ENCODE assay signal across 9 mouse cellular contexts in the genomic region with DNA sequence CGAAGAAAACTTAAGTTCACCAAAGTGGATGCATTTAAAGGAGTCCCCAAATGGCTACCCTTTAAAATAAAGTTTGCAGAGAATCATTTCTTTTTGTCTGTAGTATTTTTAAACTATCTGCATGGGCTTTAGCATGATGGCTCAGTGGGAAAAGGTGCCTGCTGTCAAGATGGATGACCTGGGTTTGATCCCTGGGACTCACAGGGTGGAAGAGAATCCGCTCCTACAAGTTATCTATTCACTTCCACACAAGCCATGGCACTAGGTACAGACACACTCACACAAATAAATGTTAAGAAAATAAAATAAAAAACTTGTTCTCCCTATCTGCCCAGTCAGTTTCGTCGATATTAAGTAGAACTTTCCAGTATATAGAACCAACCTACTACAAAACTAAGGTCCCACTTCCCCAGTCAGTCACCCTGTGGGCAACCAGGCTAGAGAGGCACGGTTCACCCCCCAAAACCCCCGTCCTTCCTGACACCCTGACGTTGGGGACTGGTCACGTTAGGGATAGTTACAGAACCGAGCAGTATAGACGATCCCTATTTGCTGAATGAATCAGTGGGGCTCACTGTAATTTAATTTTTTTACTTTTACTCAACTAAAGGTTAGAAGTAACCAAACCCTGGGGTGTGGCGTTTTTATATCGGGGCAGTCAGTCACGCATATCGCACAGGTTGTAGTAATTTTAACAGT. TPM values are rescaled to one million over a fixed set of nuclear protein-coding genes. Genes with fewer than 3 reads are reported as not detected.
A peak's percentile ranks its signal among the peaks of the same experiment; 100 is the strongest.
DNase-seq lines count a peak whose midpoint lies in the region; ATAC-seq and TF ChIP-seq lines count a peak whose summit lies in the region.
"Had no signal": no experiment of that assay in that cellular context is flagged by ENCODE, and none has a peak within 500 bp of the region (broad histone marks: within the 10 kb centered on the region; RNA-seq: fewer than 3 reads in every experiment).

No protein-coding gene starts in this region.

- H3K27ac ChIP-seq in heart, postnatal 0 days (ENCODE audit: low read depth), result no peak overlapping the region
- H3K27ac ChIP-seq in bone marrow, adult 2 months (ENCODE audit: control insufficient read depth, insufficient read depth, low read depth, low read length, poor library complexity), result no peak overlapping the region
- no peak overlapping the region for H3K27ac ChIP-seq in hindbrain, embryonic 12.5 days
- no peak overlapping the region for H3K27ac ChIP-seq in midbrain, embryonic 12.5 days (replicated peaks)

- 25% methylated on average over 14 of the region's 14 CpGs for WGBS in heart, postnatal 0 days
- WGBS in bone marrow, adult 2 months, result 19% methylated on average over 14 of the region's 14 CpGs
- WGBS in hindbrain, embryonic 12.5 days, result 22% methylated on average over 14 of the region's 14 CpGs
- 24% methylated on average over 14 of the region's 14 CpGs for WGBS in midbrain, embryonic 12.5 days

- no peak for ATAC-seq in heart, postnatal 0 days (ENCODE audit: insufficient read depth, low read depth)
- ATAC-seq in hindbrain, embryonic 12.5 days (ENCODE audit: low FRiP score), result no peak
- no peak for ATAC-seq in midbrain, embryonic 12.5 days (ENCODE audit: low FRiP score, low read depth)

- peak overlapping the region; percentile 95 for H3K4me3 ChIP-seq in heart, postnatal 0 days (ENCODE audit: low read depth, low read length)
- peak overlapping the region; percentile 51 for H3K4me3 ChIP-seq in bone marrow, adult 2 months (replicated peaks; ENCODE audit: control insufficient read depth, low read depth, low read length)
- peak overlapping the region; percentile 73 for H3K4me3 ChIP-seq in hindbrain, embryonic 12.5 days
- H3K4me3 ChIP-seq in midbrain, embryonic 12.5 days, result peak overlapping the region; percentile 88

- DNase-seq in heart, postnatal 0 days (ENCODE audit: low spot score), result no peak
- no peak for DNase-seq in heart, adult 8-10 months (ENCODE audit: low spot score)
- no peak for DNase-seq in frontal cortex, postnatal 10 days (ENCODE audit: low spot score in 2 of 2)
- no peak for DNase-seq in spleen, adult 12 weeks (ENCODE audit: low spot score)
- no peak for DNase-seq in urinary bladder, adult 2 months (ENCODE audit: low spot score)
- DNase-seq: kidney, adult 9 months had no signal

- no peaks in the 10 kb centered on the region for H3K27me3 ChIP-seq in heart, postnatal 0 days (ENCODE audit: control insufficient read depth, insufficient read depth, low read length)
- H3K27me3 ChIP-seq in hindbrain, embryonic 12.5 days, result no peaks in the 10 kb centered on the region
- H3K27me3 ChIP-seq in midbrain, embryonic 12.5 days, result no peaks in the 10 kb centered on the region

- H3K36me3 ChIP-seq in heart, postnatal 0 days (replicated peaks; ENCODE audit: control insufficient read depth, insufficient read depth, low read length), result no peaks in the 10 kb centered on the region
- H3K36me3 ChIP-seq in hindbrain, embryonic 12.5 days, result no peaks in the 10 kb centered on the region
- H3K36me3 ChIP-seq in midbrain, embryonic 12.5 days, result no peaks in the 10 kb centered on the region

- no peaks in the 10 kb centered on the region for H3K9me3 ChIP-seq in heart, postnatal 0 days (replicated peaks; ENCODE audit: control insufficient read depth, low read length)
- no peaks in the 10 kb centered on the region for H3K9me3 ChIP-seq in hindbrain, embryonic 12.5 days (replicated peaks)
- H3K9me3 ChIP-seq in midbrain, embryonic 12.5 days, result no peaks in the 10 kb centered on the region

- peak overlapping the region; percentile 91 for H3K4me2 ChIP-seq in heart, postnatal 0 days (ENCODE audit: low read depth, low read length)
- H3K4me2 ChIP-seq in hindbrain, embryonic 12.5 days (replicated peaks), result peak overlapping the region; percentile 75
- peak overlapping the region; percentile 71 for H3K4me2 ChIP-seq in midbrain, embryonic 12.5 days (replicated peaks)

- H3K4me1 ChIP-seq in heart, postnatal 0 days (ENCODE audit: control insufficient read depth, insufficient read depth), result peaks cover 14% of the 10 kb centered on the region
- no peaks in the 10 kb centered on the region; the same call in 1 of the 2 replicates for H3K4me1 ChIP-seq in bone marrow, adult 2 months (ENCODE audit: control insufficient read depth, insufficient read depth, low read length)
- peaks cover 28% of the 10 kb centered on the region for H3K4me1 ChIP-seq in hindbrain, embryonic 12.5 days
- peaks cover 34% of the 10 kb centered on the region for H3K4me1 ChIP-seq in midbrain, embryonic 12.5 days

- no peak for TF ChIP-seq EP300 in heart, postnatal 0 days (IDR thresholded peaks at IDR 0.05; ENCODE audit: low read depth)

- H3K9ac ChIP-seq in heart, postnatal 0 days (replicated peaks; ENCODE audit: low read depth, low read length), result peak overlapping the region; percentile 88
- peak overlapping the region; percentile 85 for H3K9ac ChIP-seq in hindbrain, embryonic 12.5 days
- peak overlapping the region; percentile 90 for H3K9ac ChIP-seq in midbrain, embryonic 12.5 days (replicated peaks)

- TF ChIP-seq POLR2A in bone marrow, adult 2 months (IDR thresholded peaks at IDR 0.05; ENCODE audit: borderline replicate concordance, control insufficient read depth, low read depth, low read length), result no peak

- no peak for TF ChIP-seq CTCF in heart, postnatal 0 days (IDR thresholded peaks at IDR 0.05; ENCODE audit: low read depth)
- no peak for TF ChIP-seq CTCF in bone marrow, adult 2 months (IDR thresholded peaks at IDR 0.05; ENCODE audit: control insufficient read depth, insufficient read depth, low read length)

RNA-seq across cellular contexts. Expression of a gene that starts 1.0 kb away (rescaled TPM):
- total RNA-seq in heart, postnatal 0 days (2014; rRNA removed; ENCODE audit: low replicate concordance), result 134 and 170 TPM in 2 replicates
- 403 and 429 TPM in 2 replicates for polyA plus RNA-seq in heart, postnatal 0 days (2015; fragmentation: Nextera tagmentation; extraction: Ambion mirVana)
- total RNA-seq in heart, adult 8-10 months (2022), result 100 to 1,000 TPM; 324 to 355 (median 343) TPM
- polyA plus RNA-seq in bone marrow, adult 2 months (2011; ENCODE audit: insufficient read depth, insufficient read length, low replicate concordance, missing spikeins), result 16.3 and 24.2 TPM in 2 replicates
- polyA plus RNA-seq in hindbrain, embryonic 12.5 days (2016; fragmentation: Nextera tagmentation; extraction: Ambion mirVana), result 137 and 154 TPM in 2 replicates
- 159 and 163 TPM in 2 replicates for polyA plus RNA-seq in midbrain, embryonic 12.5 days (2016; fragmentation: Nextera tagmentation; extraction: Ambion mirVana)
- polyA plus RNA-seq in urinary bladder, adult 2 months (2012; rRNA removed), result 122 and 128 TPM in 2 replicates

RNA-seq across cellular contexts. Expression of a gene that starts 3.8 kb away (rescaled TPM):
- 6.8 and 8.0 TPM in 2 replicates for total RNA-seq in heart, postnatal 0 days (2014; rRNA removed; ENCODE audit: low replicate concordance)
- polyA plus RNA-seq in heart, postnatal 0 days (2015; fragmentation: Nextera tagmentation; extraction: Ambion mirVana), result 4.9 TPM in 2 replicates
- total RNA-seq in heart, adult 8-10 months (2022), result 10 to 100 TPM; 15.1 to 20.6 (median 17.4) TPM
- polyA plus RNA-seq in bone marrow, adult 2 months (2011; ENCODE audit: insufficient read depth, insufficient read length, low replicate concordance, missing spikeins), result 9.3 and 16.2 TPM in 2 replicates
- polyA plus RNA-seq in hindbrain, embryonic 12.5 days (2016; fragmentation: Nextera tagmentation; extraction: Ambion mirVana), result 23.4 and 24.8 TPM in 2 replicates
- 24.4 and 25.4 TPM in 2 replicates for polyA plus RNA-seq in midbrain, embryonic 12.5 days (2016; fragmentation: Nextera tagmentation; extraction: Ambion mirVana)
- 12.0 and 12.7 TPM in 2 replicates for polyA plus RNA-seq in urinary bladder, adult 2 months (2012; rRNA removed)

RNA-seq across cellular contexts. Expression of a gene that starts 58.7 kb away (rescaled TPM):
- total RNA-seq in heart, postnatal 0 days (2014; rRNA removed; ENCODE audit: low replicate concordance), result 19.6 and 46.8 TPM in 2 replicates
- 45.3 and 48.5 TPM in 2 replicates for polyA plus RNA-seq in heart, postnatal 0 days (2015; fragmentation: Nextera tagmentation; extraction: Ambion mirVana)
- 10 to 100 TPM; 44.7 to 54.1 (median 47.0) TPM for total RNA-seq in heart, adult 8-10 months (2022)
- 9.0 and 18.1 TPM in 2 replicates for polyA plus RNA-seq in bone marrow, adult 2 months (2011; ENCODE audit: insufficient read depth, insufficient read length, low replicate concordance, missing spikeins)
- 146 and 171 TPM in 2 replicates for polyA plus RNA-seq in hindbrain, embryonic 12.5 days (2016; fragmentation: Nextera tagmentation; extraction: Ambion mirVana)
- polyA plus RNA-seq in midbrain, embryonic 12.5 days (2016; fragmentation: Nextera tagmentation; extraction: Ambion mirVana), result 140 and 146 TPM in 2 replicates
- 79.4 and 103 TPM in 2 replicates for polyA plus RNA-seq in urinary bladder, adult 2 months (2012; rRNA removed)
